Mouse (Mus musculus) MN1 (cell line): ENCODE measurements around the gene Dennd1a.

Experiments
- DNase-seq: peaks from one replicate; pipeline ENCODE4 v3.0.0-alpha.2; 2016; ENCODE audit warnings: low spot score

Gene Dennd1a

GRCm38 (mm10) chr2:38164326-38165035 is 122.7 kb downstream of the Dennd1a start:
- DNase-seq: no peak

- DNase-seq: no peak
Measured at GRCm38 (mm10) chr2:38162486-38162885, 124.7 kb downstream of the Dennd1a start.

- DNase-seq: no peak
Measured at GRCm38 (mm10) chr2:38161484-38161883, 125.7 kb downstream of the Dennd1a start.

GRCm38 (mm10) chr2:38159736-38160135 is 127.5 kb downstream of the Dennd1a start:
- no peak for DNase-seq

- no peak for DNase-seq
Measured at GRCm38 (mm10) chr2:38157002-38157401, 130.2 kb downstream of the Dennd1a start.

- DNase-seq: no peak
Measured at GRCm38 (mm10) chr2:38156001-38156400, 131.2 kb downstream of the Dennd1a start.

GRCm38 (mm10) chr2:38144831-38145230 is 142.4 kb downstream of the Dennd1a start:
- DNase-seq: no peak

GRCm38 (mm10) chr2:38144067-38144779 is 143.0 kb downstream of the Dennd1a start:
- no peak for DNase-seq

- DNase-seq: no peak
Measured at GRCm38 (mm10) chr2:38142905-38143304, 144.3 kb downstream of the Dennd1a start.

GRCm38 (mm10) chr2:38142210-38142609 is 145.0 kb downstream of the Dennd1a start:
- no peak for DNase-seq

GRCm38 (mm10) chr2:38139536-38139935 is 147.7 kb downstream of the Dennd1a start:
- no peak for DNase-seq

GRCm38 (mm10) chr2:38137086-38137485 is 150.1 kb downstream of the Dennd1a start:
- peak; percentile 30 for DNase-seq

- DNase-seq: no peak
Measured at GRCm38 (mm10) chr2:38135427-38135826, 151.8 kb downstream of the Dennd1a start.

- DNase-seq: no peak
Measured at GRCm38 (mm10) chr2:38133036-38133825, 154.0 kb downstream of the Dennd1a start.

GRCm38 (mm10) chr2:38132233-38132822 is 154.9 kb downstream of the Dennd1a start:
- no peak for DNase-seq

- no peak for DNase-seq
Measured at GRCm38 (mm10) chr2:38131538-38131937, 155.7 kb downstream of the Dennd1a start.

GRCm38 (mm10) chr2:38129961-38130802 is 157.0 kb downstream of the Dennd1a start:
- no peak for DNase-seq

GRCm38 (mm10) chr2:38126383-38126732 is 160.8 kb downstream of the Dennd1a start:
- DNase-seq: peak; percentile 19

- no peak for DNase-seq
Measured at GRCm38 (mm10) chr2:38125671-38126382, 161.4 kb downstream of the Dennd1a start.

GRCm38 (mm10) chr2:38124727-38125126 is 162.5 kb downstream of the Dennd1a start:
- no peak for DNase-seq

- DNase-seq: no peak
Measured at GRCm38 (mm10) chr2:38115000-38115399, 172.2 kb downstream of the Dennd1a start.
